Mouse (Mus musculus): ENCODE results near the gene Stau1. TPM values are rescaled to one million over a fixed set of nuclear protein-coding genes. Genes with fewer than 3 reads are reported as not detected.

Gene Stau1
- polyA plus RNA-seq, 1 experiment = 0.94 TPM

GRCm38 (mm10) chr2:166906523-166907182 lies 89.4 kb downstream of the Stau1 start:
- Histone ChIP-seq H3K4me3 (replicated peaks) (peak overlapping the region; percentile 97), H3K36me3 (ENCODE audit: control insufficient read depth) (peaks cover 32% of the 10 kb centered on the region), H3K27me3 (ENCODE audit: control insufficient read depth) (no peaks in the 10 kb centered on the region), H3K4me1 (ENCODE audit: control insufficient read depth) (peaks cover 52% of the 10 kb centered on the region), H3K9me3 (ENCODE audit: control insufficient read depth, low read length) (no peaks in the 10 kb centered on the region)
- no peak for TF ChIP-seq TAL1 (IDR thresholded peaks at IDR 0.05; ENCODE audit: low read length)
- no peak for TF ChIP-seq GATA1 (IDR thresholded peaks at IDR 0.05; ENCODE audit: low read length)

DNA sequence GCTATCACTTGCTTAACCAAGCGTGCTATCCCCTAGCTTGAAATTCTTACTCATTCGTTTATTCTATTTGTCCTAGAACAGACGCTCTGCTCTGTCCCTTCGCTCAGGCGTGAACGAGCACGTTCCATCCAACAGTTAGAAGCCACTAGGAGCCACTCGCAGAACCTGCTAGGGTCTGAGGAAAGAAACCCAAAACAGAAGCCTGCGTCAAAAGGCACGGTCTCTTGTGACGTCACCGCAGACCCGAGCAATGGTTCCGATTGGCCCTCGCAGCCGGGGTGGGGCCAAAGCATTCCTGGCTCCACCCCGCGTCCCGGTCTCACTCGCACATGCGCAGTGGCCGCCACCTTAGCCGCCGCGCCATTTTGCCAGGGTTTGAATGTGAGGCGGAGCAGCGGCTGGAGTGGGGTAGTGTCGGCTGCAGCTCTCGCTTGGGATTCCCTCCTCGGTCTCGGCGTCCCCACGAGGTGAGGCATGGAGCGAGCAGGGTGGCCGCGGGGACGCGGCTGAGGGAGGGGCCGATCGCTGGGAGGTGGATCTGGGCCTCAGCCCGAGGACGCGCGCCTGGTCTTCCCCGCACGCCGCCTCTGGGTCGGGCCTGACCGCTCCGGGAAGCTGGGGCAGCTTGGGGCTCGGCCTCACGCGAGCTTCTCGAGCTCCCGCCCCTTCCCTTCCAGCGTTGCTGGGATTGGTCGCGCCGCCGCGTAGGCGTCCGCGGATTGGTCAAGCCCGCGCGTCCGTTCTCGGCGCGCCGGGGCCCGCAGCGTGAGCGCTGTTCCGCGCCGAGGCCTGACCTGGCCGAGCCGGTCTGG lies 90.2 kb downstream of the Stau1 start, which contains the start of gene Cse1l:
Cse1l (plus strand) TSS at position 330 of the 812 bp plus-strand sequence.
- peaks cover 49% of the 10 kb centered on the region for H3K4me1 ChIP-seq (ENCODE audit: control insufficient read depth)
- TF ChIP-seq TAL1 (IDR thresholded peaks at IDR 0.05; ENCODE audit: low read length) (no peak), GATA1 (IDR thresholded peaks at IDR 0.05; ENCODE audit: low read length) (no peak)
- no peaks in the 10 kb centered on the region for H3K9me3 ChIP-seq (ENCODE audit: control insufficient read depth, low read length)
- peaks cover 26% of the 10 kb centered on the region for H3K36me3 ChIP-seq (ENCODE audit: control insufficient read depth)
- H3K27me3 ChIP-seq (ENCODE audit: control insufficient read depth) = no peaks in the 10 kb centered on the region
- peak within 1 kb of the TSS; percentile 97 for H3K4me3 ChIP-seq (replicated peaks)

GRCm38 (mm10) chr2:166903719-166904282 lies 92.3 kb downstream of the Stau1 start:
- H3K9me3 ChIP-seq (ENCODE audit: control insufficient read depth, low read length) = no peaks in the 10 kb centered on the region
- no peak for TF ChIP-seq TAL1 (IDR thresholded peaks at IDR 0.05; ENCODE audit: low read length)
- no peak for TF ChIP-seq GATA1 (IDR thresholded peaks at IDR 0.05; ENCODE audit: low read length)
- no peaks in the 10 kb centered on the region for H3K27me3 ChIP-seq (ENCODE audit: control insufficient read depth)
- no peak overlapping the region for H3K4me3 ChIP-seq (replicated peaks)
- H3K4me1 ChIP-seq (ENCODE audit: control insufficient read depth) = peaks cover 42% of the 10 kb centered on the region
- peaks cover 11% of the 10 kb centered on the region for H3K36me3 ChIP-seq (ENCODE audit: control insufficient read depth)

GRCm38 (mm10) chr2:166900792-166901505 lies 95.2 kb downstream of the Stau1 start:
- Histone ChIP-seq H3K4me3 (replicated peaks) (no peak overlapping the region), H3K36me3 (ENCODE audit: control insufficient read depth) (peaks cover 13% of the 10 kb centered on the region)

DNA sequence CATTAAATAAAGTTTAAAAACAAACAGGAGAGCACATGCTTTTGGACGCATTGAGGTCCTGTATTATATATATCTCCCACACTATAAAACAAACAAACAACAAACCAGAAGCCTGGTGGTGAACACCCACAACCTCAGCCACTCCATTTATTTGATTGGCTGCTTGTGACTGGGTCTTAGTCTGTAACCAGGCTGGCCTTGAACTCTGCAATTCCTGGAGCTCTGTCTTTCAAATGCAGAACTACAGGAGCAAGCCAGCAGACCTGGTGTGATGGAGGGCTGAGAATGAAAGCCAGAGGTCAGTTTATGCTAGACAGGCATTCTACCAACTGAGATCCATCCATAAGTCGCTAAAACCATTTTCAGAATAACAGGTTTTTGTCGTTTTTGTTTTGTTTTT lies 96.4 kb downstream of the Stau1 start:
- H3K27me3 ChIP-seq (ENCODE audit: control insufficient read depth) = no peaks in the 10 kb centered on the region
- TF ChIP-seq GATA1 (IDR thresholded peaks at IDR 0.05; ENCODE audit: low read length) (no peak), TAL1 (IDR thresholded peaks at IDR 0.05; ENCODE audit: low read length) (no peak)
- H3K4me1 ChIP-seq (ENCODE audit: control insufficient read depth) = peaks cover 14% of the 10 kb centered on the region
- H3K9me3 ChIP-seq (ENCODE audit: control insufficient read depth, low read length) = no peaks in the 10 kb centered on the region
- H3K36me3 ChIP-seq (ENCODE audit: control insufficient read depth) = peaks cover 22% of the 10 kb centered on the region
- H3K4me3 ChIP-seq (replicated peaks) = no peak overlapping the region

More at GRCm38 (mm10) chr2:166900792-166901505, 95.2 kb downstream of the Stau1 start:
- no peak for TF ChIP-seq TAL1 (IDR thresholded peaks at IDR 0.05; ENCODE audit: low read length)
- TF ChIP-seq GATA1 (IDR thresholded peaks at IDR 0.05; ENCODE audit: low read length) = no peak
- Histone ChIP-seq H3K9me3 (ENCODE audit: control insufficient read depth, low read length) (no peaks in the 10 kb centered on the region), H3K27me3 (ENCODE audit: control insufficient read depth) (no peaks in the 10 kb centered on the region), H3K4me1 (ENCODE audit: control insufficient read depth) (peaks cover 24% of the 10 kb centered on the region)

DNA sequence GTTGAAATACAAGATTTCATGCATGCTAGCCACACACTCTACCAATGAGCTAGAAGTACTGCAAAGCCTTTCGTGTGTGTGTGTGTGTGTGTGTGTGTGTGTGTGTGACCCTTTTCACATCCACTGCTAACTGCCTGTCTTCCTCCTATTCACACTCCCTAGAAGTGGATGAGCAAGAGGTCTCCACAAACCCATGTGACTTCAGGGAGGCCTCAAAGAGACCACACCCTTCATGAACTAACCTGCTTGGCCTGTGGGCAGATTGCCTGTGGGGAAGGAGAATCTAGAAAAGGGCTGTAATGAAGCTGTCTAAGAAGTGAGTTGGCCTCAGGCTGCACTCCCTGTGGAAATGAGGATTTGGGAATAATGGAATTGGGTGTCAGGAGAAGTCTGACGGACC lies 96.9 kb downstream of the Stau1 start:
- H3K4me1 ChIP-seq (ENCODE audit: control insufficient read depth) = peaks cover 11% of the 10 kb centered on the region
- no peaks in the 10 kb centered on the region for H3K9me3 ChIP-seq (ENCODE audit: control insufficient read depth, low read length)
- H3K27me3 ChIP-seq (ENCODE audit: control insufficient read depth) = no peaks in the 10 kb centered on the region
- TF ChIP-seq TAL1 (IDR thresholded peaks at IDR 0.05; ENCODE audit: low read length) = no peak
- TF ChIP-seq GATA1 (IDR thresholded peaks at IDR 0.05; ENCODE audit: low read length) = no peak
- peaks cover 28% of the 10 kb centered on the region for H3K36me3 ChIP-seq (ENCODE audit: control insufficient read depth)
- no peak overlapping the region for H3K4me3 ChIP-seq (replicated peaks)

Other genes with a start within 250 kb of the Stau1 start
- gene Trp53rkb, start 203.8 kb downstream of the Stau1 start, polyA plus RNA-seq (2012) = 0.13 and 0.46 TPM in 2 replicates
- gene Arfgef2, start 190.7 kb downstream of the Stau1 start, polyA plus RNA-seq (2012) = 0.34 and 0.48 TPM in 2 replicates
- 0.16 and 0.22 TPM in 2 replicates for gene Cse1l, start 90.3 kb downstream of the Stau1 start, polyA plus RNA-seq (2012)
- gene Ddx27, start 18.9 kb upstream of the Stau1 start, polyA plus RNA-seq (2012) = 7.1 and 7.5 TPM in 2 replicates
- gene Znfx1, start 66.7 kb upstream of the Stau1 start, polyA plus RNA-seq (2012) = 1.1 and 1.5 TPM in 2 replicates
- gene Kcnb1, start 193.9 kb upstream of the Stau1 start, polyA plus RNA-seq (2012) = not detected in 2 replicates
- gene Ptgis, start 244.3 kb upstream of the Stau1 start, polyA plus RNA-seq (2012) = not detected in 2 replicates

Data from erythroblast, embryonic 14.5 days (primary cell).